Mouse (Mus musculus): ENCODE measurements at regions not wholly inside any gene's neighbourhood (a gene's known extent, or its start where the extent isn't known, plus 50 kb on each side); places are given as distances from the start of the nearest gene placed in this dataset.
A peak's percentile ranks its signal among the peaks of the same experiment; 100 is the strongest.

DNA sequence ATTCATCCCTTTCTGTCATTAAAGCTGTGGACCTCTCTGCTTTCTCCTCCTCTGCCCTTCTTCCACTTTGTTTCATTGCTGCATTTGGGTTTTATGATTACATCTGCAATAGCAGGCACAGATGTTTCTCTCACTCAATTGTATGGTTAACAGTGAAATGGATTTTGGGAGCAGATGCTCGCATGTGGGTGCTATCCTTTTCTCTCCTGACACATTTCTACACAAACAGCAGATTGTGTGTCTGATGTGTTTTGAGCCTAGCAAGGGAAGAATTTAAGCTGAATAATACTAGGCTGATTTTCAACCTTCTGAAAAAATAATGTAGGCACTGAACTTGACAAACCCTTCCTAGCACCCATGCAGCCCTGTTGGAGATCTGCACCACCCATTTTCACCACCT is 56.9 kb upstream of the Ldoc1 start:
- DNase-seq, result no peak

- peak; percentile 61 to 64 for DNase-seq
Measured at GRCm38 (mm10) chrX:61653077-61653476, 56.2 kb upstream of the Ldoc1 start.
